Mouse (Mus musculus): ENCODE measurements around the gene Spn.

Spn gene

GRCm38 (mm10) chr7:127140623-127141404 lies 3.2 kb upstream of the Spn start:
- DNase-seq (ENCODE audit: low spot score in 2 of 2) = no peak

GRCm38 (mm10) chr7:127139562-127139961 lies 1.9 kb upstream of the Spn start:
- DNase-seq (ENCODE audit: low spot score in 2 of 2) = no peak

GRCm38 (mm10) chr7:127139100-127139499 lies 1.5 kb upstream of the Spn start:
- DNase-seq (ENCODE audit: low spot score in 2 of 2) = no peak

DNA sequence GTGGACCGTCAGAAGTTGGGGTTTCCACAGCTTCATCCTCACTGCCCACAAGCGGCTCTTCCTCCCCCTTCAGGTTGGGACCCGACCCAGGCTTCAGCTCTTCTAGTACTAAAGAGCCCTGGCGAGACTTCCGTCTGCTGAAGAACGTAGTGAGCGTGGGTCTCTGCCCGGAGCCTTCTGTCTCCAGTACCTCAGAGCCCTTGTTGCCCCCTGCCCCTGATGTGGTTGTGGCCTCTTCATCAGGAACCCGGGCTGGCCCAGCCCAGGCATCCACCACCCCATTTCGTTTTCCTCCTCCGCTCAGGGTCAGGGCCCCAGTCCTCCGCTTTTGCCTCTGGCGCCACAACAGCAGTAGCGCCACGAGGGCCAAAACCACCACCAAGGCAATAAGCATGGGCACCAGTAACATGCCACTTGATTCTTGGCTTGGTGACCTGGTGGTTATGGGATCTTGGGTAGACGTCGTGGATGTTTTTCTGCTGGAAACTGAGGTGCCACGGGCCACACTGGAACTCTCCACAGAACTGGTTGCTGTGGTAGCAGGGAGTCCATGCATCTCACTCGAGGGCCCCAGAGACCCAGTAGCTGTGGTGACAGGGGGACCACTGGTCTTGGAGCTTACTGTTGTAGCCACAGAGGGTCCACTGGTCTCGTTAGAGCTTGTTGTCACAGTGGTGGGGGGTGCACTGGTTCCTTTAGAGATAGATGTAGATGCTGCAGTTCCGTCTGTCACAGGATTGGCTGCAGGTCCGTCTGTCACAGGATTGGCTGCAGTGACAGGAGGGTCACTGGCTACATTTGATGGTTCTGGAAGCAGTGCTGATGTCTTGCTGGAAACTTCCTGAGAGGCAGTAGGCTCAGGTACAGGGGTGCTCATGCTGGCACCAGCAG lies 1.2 kb downstream of the Spn start:
- DNase-seq (ENCODE audit: low spot score in 2 of 2) = no peak

- no peak for DNase-seq (ENCODE audit: low spot score in 2 of 2)
Observed at GRCm38 (mm10) chr7:127134821-127135447, 2.7 kb downstream of the Spn start.

- DNase-seq (ENCODE audit: low spot score in 2 of 2) = peak in 1 of 2 experiments; percentile 49
Observed at GRCm38 (mm10) chr7:127133125-127133524, 4.5 kb downstream of the Spn start.

- DNase-seq (ENCODE audit: low spot score in 2 of 2) = peak; percentile 52 to 56
Observed at GRCm38 (mm10) chr7:127129638-127130037, 8.0 kb downstream of the Spn start.

DNA sequence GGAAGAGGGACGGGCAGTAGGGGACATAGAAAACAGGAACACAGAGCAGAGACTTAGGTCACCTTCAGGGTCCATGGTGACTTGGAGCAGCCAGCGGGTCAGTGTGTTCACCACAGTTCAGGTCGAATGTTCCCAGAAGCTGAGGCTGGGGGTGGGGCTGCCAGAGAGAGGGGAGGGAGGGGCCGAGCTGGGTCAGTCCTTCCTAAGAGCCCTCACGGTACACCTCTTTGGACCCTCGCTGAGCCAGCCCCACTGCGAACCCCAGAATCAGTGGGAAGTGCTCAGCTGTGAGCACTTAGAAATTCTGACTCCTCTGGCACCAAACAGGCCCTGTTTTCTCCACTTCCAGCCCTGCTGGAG lies 15.7 kb downstream of the Spn start, which contains the start of gene Qprt:
Gene Qprt (minus strand): TSS at position 316 of the 360 bp plus-strand sequence.
- DNase-seq (ENCODE audit: low spot score in 2 of 2) = no peak

DNA sequence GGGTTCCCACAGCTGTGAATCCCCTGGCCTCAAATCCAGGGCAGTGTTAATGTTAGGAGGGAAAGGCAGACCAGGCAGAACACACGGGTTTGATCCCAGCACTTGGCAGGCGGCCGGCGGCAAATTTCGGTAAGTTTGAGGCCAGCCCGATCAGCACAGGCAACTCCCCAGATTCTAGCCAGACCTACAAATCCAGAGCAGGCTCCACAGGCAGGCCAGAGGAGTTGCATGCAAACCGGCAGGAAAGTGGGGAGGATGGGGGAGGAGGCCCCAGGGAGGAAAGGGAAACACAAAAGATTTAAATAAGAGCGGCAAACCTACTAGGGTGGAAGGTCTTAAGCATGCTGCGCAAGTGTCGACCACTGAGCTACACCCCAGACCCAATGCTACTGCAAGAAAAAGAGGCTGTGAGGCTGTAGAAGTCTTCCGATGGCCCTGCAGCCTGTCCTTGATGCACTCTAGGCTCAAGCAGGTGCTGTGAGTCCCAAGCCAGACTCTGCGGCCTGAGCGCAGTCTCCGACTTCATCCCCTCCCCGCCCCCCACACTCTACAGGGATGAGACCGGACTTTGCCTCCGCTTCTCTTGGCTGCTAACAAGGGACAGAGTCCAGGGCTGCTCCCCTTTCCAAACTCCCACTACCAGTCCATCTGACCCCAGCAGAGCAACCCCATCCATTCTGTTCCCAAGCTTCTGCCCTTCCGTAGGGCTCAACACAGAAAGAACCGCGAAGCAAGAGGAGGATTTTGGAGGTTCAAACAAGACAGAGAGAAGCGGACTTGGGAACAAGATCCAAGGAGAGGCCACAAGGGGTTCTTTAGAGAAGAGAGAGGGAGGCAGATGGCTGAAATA lies 16.3 kb downstream of the Spn start:
- DNase-seq (ENCODE audit: low spot score in 2 of 2) = no peak

- DNase-seq (ENCODE audit: low spot score in 2 of 2) = no peak
Observed at GRCm38 (mm10) chr7:127118671-127119445, 18.8 kb downstream of the Spn start.

DNA sequence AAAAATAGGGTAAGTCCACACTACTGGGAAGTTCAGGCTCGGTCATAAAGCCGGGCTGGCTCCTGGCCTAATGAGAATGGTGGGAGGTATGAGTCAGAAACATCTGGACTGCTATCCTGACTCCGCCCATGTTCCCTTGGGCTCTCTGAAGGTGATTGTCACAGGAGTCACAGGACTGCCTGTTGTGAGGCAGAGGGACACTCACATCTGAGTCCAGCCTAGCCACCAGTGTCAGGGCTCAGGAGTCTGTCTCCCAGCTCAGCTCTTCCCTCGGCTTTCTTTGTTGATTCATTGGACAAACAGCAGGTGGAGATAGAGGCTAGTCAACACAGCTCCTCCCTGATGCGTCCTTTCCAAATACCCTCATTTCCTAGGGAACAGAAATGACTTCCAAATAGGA lies 19.7 kb downstream of the Spn start:
- no peak for DNase-seq (ENCODE audit: low spot score in 2 of 2)

- DNase-seq (ENCODE audit: low spot score in 2 of 2) = peak; percentile 51 to 57
Observed at GRCm38 (mm10) chr7:127116331-127116935, 21.2 kb downstream of the Spn start.

GRCm38 (mm10) chr7:127114920-127115319 lies 22.7 kb downstream of the Spn start:
- no peak for DNase-seq (ENCODE audit: low spot score in 2 of 2)

GRCm38 (mm10) chr7:127113614-127114259 lies 23.9 kb downstream of the Spn start:
- DNase-seq (ENCODE audit: low spot score in 2 of 2) = no peak

DNA sequence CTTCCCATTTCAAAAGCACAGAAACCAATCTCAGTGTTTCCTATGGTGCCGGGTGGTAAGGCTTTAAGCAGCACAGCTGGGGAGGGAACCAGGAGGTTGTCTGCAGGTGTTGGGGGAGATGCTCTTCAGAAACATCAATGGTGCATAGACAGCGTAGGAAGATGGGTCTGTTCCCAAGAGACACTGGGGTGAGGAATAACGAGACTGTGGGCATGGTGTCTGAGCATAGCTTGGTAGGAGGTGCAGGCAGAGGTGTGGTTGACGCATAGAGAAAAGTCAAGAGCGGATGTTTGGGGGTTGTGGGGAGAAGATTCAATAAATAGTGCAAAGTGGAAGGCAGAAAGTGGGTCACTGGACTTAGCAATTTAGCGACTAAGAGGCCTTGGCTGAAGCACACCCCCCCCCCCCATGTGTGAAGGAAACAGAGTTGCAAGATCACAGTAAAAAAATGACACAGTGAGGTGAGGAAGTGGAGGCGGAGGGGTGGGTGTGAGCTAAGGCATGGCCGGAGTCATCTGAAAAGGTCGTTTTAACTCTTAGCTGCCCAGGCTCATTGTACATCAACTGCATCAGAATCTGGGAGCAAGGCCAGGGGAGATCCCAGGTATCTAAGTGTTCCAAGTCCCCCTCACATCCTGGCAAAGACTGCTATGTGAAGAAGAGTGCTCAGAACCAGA lies 24.6 kb downstream of the Spn start:
- DNase-seq (ENCODE audit: low spot score in 2 of 2) = no peak

GRCm38 (mm10) chr7:127112251-127112841 lies 25.3 kb downstream of the Spn start:
- DNase-seq (ENCODE audit: low spot score in 2 of 2) = no peak

- DNase-seq (ENCODE audit: low spot score in 2 of 2) = peak; percentile 44 to 65
Observed at GRCm38 (mm10) chr7:127111461-127111860, 26.2 kb downstream of the Spn start.

DNA sequence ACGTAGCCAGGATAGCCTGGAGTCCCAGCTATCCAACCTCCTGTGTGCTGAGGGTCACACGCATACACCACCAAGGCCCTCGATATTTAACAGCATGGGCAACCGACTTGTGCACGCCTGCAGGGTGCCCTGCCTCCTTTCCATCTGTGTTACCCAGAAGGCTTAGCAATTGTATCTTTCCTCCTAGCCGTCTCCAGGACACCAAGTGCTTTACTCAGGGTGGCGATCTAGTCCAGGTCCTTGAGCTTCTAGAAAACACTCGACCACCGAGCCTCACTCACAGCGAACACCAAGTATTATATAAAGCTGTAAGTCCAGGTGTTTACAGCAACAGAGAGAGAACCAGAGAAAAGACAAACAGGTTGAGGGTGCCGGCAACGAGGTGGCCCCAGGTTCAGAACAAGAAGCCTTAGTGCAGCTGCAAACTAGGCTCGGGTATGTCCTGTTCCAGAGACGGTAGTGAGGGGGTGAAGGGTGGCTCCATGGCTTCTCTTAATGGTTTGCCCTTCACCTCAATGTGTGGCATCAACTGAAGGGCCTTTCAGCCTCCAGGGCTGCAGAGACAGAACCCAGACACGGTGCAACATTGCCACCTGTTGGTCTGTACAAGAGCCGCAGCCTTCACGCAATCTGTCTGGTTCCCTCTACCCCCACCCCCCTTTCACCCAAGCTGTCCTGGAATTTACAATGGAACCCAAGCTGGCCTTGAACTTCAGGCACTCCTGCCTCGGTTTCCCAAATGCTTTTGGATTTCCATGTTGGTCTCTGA lies 27.2 kb downstream of the Spn start:
- DNase-seq (ENCODE audit: low spot score in 2 of 2) = peak; percentile 84 to 86

Measured in right cerebral cortex, postnatal 10 days (tissue).